Mouse (Mus musculus) forebrain, embryonic 12.5 days (tissue): ENCODE measurements at regions not wholly inside any gene's neighbourhood (a gene's known extent, or its start where the extent isn't known, plus 50 kb on each side); places are given as distances from the start of the nearest gene placed in this dataset.

Source experiments
- ATAC-seq: fragments of 200-750 bp; cut with Nextera tagmentation; 2 replicates; pipeline ENCODE4 v1.8.0; 2017; ENCODE audit warnings: moderate TSS enrichment; ENCODE audit not compliant: low FRiP score
- H3K27ac ChIP-seq: fragments of 300-500 bp; sonication (generic); 2 replicates; pipeline ENCODE4 v1.5.1; 2016; ENCODE audit warnings: mild to moderate bottlenecking
- H3K27me3 ChIP-seq: fragments of 300-500 bp; sonication (generic); 2 replicates; pipeline ENCODE4 v1.6.1; 2016; ENCODE audit warnings: mild to moderate bottlenecking
- H3K36me3 ChIP-seq: fragments of 300-500 bp; sonication (generic); replicated peaks from 2 replicates; pipeline ENCODE4 v1.6.1; 2016; ENCODE audit warnings: mild to moderate bottlenecking
- H3K4me1 ChIP-seq: fragments of 300-500 bp; sonication (generic); 2 replicates; pipeline ENCODE4 v1.6.1; 2016
- H3K4me2 ChIP-seq: fragments of 300-500 bp; sonication (generic); 2 replicates; pipeline ENCODE4 v1.6.1; 2016; ENCODE audit warnings: mild to moderate bottlenecking, moderate library complexity
- H3K4me3 ChIP-seq: fragments of 300-500 bp; sonication (generic); replicated peaks from 2 replicates; pipeline ENCODE4 v1.5.1; 2016; ENCODE audit warnings: mild to moderate bottlenecking
- H3K9ac ChIP-seq: fragments of 300-500 bp; sonication (generic); 2 replicates; pipeline ENCODE4 v1.6.1; 2016; ENCODE audit warnings: mild to moderate bottlenecking
- H3K9me3 ChIP-seq: fragments of 300-500 bp; sonication (generic); 2 replicates; pipeline ENCODE4 v1.6.1; 2016
- WGBS: fragments of 180-500 bp; shearing (Covaris S2); methylation state at CpG from one replicate; pipeline ENCODE4 v1.1.7; 2016; 5-methylcytosine and 5-hydroxymethylcytosine counted together

- WGBS, result 81% methylated on average over 7 of the region's 7 CpGs
- no peaks in the 10 kb centered on the region; the same call in 1 of the 2 replicates for H3K27me3 ChIP-seq
- no peak overlapping the region for H3K9ac ChIP-seq
- H3K4me1 ChIP-seq, result no peaks in the 10 kb centered on the region
- H3K9me3 ChIP-seq, result no peaks in the 10 kb centered on the region
- no peaks in the 10 kb centered on the region for H3K36me3 ChIP-seq
- no peak overlapping the region for H3K4me3 ChIP-seq
- H3K27ac ChIP-seq, result no peak overlapping the region
- H3K4me2 ChIP-seq, result no peak overlapping the region
- ATAC-seq, result no peak
These were observed 57.3 kb upstream of the A430005L14Rik start for GRCm38 (mm10) chr4:153899721-153900120.

GRCm38 (mm10) chr4:153905076-153905475, 52.0 kb upstream of the A430005L14Rik start:
- Histone ChIP-seq H3K27me3 (peaks cover 6% of the 10 kb centered on the region; the same call in 1 of the 2 replicates), H3K4me1 (no peaks in the 10 kb centered on the region; the same call in 1 of the 2 replicates), H3K9ac (no peak overlapping the region), H3K36me3 (no peaks in the 10 kb centered on the region), H3K4me3 (no peak overlapping the region), H3K27ac (no peak overlapping the region), H3K4me2 (no peak overlapping the region), H3K9me3 (no peaks in the 10 kb centered on the region)
- no peak for ATAC-seq
- WGBS, result 74% methylated on average over 9 of the region's 9 CpGs

- no peaks in the 10 kb centered on the region for H3K36me3 ChIP-seq
- no peak overlapping the region for H3K4me3 ChIP-seq
- no peak overlapping the region for H3K27ac ChIP-seq
- no peaks in the 10 kb centered on the region for H3K9me3 ChIP-seq
- no peak for ATAC-seq
- no peaks in the 10 kb centered on the region; the same call in 1 of the 2 replicates for H3K4me1 ChIP-seq
- H3K9ac ChIP-seq, result no peak overlapping the region
- peaks cover 6% of the 10 kb centered on the region; the same call in 1 of the 2 replicates for H3K27me3 ChIP-seq
- H3K4me2 ChIP-seq, result no peak overlapping the region
- WGBS, result 39% methylated on average over 7 of the region's 7 CpGs
These were observed 51.5 kb upstream of the A430005L14Rik start for GRCm38 (mm10) chr4:153905511-153905910.
